Mouse (Mus musculus) brain, embryonic 18.5 days (tissue): ENCODE data around the gene Cinp.
A peak's percentile ranks its signal among the peaks of the same experiment; 100 is the strongest.

ENCODE experiments used
- DNase-seq: peaks from one replicate; pipeline ENCODE4 v3.0.0-alpha.2; 2012; ENCODE audit warnings: low read depth, low spot score

Gene Cinp

DNA sequence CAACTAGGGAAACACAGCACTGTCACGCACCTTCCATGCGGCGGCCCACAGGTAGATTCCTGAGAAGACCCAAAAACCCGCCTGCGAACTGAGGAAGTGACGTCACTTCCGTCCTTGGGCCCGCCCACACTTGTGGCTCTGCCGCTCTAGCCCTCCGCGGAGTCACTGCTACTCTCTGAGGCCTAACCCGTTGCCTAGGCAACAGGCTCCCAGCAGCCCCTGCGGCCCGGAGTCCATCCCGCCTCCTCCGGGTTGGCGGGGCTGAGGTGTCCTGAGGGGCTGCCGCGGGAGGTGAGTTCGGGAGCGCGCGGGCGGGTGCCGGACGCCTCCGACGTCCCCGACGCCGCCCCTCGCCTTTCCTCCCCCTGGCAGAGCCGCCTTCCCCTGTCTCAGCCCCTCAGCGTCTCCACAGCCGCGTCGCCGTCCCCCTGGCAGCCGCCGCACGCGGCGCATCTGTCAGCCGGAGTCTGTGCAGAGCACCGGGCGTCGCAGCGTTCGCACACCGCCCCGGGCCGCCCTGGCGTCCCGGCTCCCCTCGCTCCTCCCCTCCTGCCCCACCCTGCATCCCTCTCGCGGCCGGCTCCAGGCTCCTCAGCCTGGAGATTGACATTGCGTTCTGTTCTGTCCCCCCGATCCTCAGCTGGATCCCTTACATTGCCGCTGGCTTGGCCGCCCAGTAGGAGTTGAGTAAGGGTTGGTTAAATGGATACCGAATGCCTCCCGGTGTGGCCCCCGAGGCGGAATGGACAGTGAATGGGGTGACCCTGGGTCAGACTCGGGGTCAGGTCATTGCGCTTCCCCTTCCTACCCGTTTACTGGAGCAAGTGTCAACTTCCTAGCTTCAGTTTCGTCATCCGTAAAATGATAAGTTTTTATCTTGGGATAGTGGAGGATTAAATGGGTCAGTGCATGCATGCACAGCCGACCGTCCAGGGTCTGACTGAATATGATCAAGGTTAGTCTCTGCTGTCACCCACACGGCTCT lies at the start of gene Cinp, which contains the start of gene Tecpr2:
Cinp (minus strand) TSS at position 110 of the 985 bp plus-strand sequence.
Tecpr2 (plus strand) TSS at position 229 of the 985 bp plus-strand sequence.
- DNase-seq: peak; percentile 96

DNA sequence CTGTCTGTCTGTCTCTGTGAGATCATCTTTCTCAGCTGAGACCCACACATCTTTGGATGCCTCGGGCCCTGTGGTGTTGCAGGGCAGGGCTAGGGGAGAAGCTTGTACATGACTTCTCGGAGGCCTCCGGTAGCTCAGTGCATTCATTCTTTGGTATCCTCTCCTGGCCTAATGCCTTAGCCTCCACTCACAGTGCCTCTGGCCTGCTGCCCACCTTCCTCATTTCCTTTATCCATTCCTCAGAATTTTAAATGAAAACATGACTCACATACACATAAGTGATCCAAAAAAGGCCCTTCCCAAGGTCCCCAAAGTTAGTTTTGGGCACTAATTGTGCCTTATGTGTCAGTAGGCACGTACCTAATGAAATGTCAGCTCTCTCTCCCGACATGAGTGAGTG lies 48.6 kb upstream of the Cinp start:
- DNase-seq: no peak

DNA sequence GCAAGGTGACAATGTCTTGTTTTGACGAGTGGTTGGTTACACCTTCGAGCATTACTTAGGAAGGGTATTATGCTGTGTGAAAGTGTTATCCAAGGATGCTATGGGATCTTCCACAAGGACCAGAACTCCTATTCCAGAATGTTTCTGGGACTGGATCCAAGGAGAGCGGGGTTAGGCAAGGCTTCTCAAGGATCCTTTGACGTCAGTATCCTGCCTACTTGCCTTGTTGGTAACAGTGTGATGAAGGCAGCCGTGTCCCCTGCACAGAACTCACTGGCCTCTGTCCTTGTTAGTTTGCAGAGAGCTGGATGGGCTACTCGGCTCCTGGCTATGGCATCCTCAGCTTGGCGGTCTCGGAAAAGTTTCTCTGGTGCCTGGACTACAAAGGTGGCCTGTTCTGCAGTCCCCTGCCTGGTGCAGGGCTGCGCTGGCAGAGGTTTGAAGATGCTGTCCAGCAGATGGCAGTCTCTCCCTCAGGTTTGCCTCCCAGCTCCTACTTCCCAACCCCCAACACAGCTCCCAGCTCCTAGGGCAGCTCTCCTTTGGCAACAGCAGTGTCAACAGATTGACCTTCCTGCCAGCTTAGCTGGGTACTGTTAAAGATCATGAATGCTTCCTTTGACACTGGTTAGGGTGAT lies 47.2 kb upstream of the Cinp start:
- DNase-seq: peak; percentile 58

DNA sequence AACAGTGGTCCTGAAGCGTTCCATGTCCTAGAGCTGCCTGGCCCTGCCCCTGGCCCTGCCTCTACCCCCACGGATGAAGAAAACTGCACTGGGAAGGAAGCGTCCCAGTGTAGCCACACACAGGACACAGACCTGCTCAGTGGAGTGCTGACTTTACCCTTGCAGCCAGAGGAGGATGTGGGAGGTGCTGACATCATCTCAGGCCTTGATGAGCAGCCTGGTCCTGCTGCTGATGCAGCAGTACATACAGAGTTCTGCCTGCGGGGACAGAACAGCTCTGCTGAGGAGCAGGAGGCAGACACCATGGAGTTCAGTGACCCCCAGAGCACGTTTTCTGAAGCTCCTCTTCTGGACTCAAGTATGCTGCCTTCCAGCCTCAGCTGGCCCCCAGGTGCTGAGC lies 43.9 kb upstream of the Cinp start:
- DNase-seq: no peak

DNA sequence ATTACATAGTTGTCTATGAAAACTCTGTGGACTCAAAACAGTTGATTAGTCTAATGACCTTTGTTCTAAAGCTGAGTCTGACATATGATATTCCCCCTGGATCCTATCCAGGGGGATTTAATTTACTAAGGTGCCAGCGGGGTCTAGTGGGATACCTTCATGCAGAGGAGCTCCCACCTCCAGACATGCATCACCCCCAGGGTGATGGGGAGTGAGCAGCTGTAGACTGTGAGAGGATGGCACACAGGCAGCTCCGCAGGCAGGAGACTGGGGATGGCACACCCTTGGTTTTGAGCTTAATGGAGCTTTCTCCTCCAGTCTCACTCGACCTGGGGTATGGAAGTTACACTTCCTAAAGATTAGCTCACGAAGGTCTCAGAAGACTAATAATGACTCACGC lies 32.6 kb upstream of the Cinp start:
- no peak for DNase-seq

DNA sequence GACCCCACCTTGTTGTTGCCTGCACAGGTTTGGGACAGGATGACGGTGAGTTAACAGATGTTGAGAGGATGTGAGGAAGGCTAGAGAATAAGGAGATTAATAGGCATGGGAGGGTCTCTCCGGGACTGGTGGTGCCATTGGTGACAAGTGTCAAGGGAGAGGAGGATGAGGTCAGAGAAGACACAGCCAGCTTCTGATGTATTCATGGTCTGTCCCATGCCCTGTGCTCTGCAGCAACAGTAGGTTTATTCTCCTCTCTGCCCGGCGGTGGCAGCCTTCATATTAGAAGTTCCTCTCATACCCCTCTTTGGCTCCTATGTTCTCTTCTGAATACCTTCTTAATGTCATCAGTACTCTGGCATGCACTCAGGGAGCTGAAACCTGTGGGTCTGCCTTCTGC lies 31.3 kb upstream of the Cinp start:
- no peak for DNase-seq

DNA sequence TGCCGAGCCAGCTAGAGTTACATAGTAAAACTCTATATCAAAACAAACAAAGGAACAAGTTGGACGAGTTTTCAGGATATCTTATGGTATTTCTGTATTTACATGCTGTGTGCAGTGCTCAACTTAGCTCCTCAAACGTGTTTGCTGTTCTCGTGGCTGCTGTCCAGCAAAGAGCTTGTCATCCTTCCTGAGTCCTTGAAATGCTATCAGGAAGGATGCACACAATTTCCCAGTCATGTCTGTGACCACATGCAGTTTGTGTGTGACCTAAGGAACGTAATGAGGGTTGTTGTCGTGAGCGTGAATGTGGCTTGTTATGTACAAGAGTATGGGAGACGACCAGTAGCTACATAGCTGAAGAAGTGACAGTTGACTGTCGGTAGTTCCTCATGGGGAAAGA lies 26.8 kb upstream of the Cinp start:
- no peak for DNase-seq

DNA sequence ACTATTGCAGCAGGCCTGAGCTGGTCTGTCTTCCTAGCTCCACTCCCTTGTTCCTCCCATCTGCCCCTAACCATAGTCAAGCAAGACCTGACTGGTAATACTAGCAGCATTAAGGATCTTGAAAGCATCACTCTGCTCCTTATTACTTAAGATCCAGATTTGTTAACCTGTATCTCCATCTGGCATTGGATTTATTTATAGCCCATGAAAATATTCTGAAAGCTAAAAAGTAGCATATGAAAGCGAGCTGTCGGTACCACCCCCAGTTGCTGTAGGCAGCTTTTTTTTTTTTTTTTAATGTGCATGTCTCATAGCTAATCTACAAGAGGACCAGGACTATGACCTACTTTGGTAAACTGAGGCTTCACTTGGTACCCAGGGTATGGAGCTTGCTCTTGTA lies 21.0 kb upstream of the Cinp start:
- DNase-seq: no peak

DNA sequence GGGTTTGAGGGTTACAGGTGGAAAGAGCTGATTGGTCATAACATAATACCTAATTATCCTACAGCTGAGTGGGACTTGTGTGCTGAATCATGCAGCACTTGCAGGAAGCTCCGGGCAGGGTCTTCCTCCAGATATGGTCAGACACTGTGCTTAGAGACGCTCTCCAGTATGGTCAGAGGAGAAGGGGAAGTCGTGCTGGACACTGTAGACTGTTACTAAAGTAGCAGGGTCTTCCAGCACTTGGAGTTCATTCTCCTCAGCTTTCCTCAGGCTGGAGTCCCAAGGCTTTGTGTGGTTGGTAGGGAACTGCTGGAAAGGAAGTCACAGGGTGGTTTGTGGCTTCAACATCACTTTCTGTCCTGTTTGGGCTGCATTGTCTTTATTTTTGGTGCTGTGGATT lies 18.9 kb upstream of the Cinp start:
- DNase-seq: no peak

DNA sequence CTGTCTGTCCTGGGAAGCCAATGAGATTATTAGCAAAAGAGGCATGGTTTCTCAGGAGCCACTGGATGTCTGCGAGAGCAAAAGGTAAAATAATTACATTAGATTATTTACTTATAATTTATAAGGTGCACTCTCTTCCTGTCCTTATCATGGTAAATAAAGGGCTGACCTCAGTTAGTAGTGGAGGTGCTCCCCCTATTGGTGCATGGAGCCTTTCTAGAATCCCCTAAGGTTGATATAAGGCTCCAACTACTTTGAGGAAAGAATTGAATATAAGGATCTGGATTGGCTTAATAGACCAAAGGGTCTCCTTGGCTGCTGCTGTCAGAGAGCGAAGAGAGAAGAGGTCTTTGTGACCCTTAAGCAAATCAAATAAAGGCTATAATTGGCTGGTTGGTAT lies 14.6 kb upstream of the Cinp start:
- DNase-seq: no peak

DNA sequence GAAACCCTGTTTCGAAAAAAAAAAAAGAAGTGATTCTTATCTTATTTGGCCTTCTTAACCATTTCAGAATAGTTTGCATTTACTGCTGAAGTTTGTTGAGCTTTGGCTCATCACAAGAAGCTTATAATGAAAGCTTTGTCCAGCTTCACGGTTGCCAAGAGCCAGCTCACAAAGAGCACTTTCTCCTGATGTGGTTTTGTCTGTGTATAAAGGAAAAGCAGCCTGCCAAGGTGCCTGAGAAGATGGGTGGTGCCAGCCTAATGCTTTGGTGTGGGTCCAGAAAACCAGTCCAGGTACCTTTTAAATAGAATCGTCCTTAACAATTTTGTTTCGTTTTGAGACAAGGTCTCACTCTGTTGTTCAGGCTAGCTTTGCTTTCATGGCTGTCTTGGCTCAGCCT lies 13.2 kb upstream of the Cinp start:
- DNase-seq: no peak

DNA sequence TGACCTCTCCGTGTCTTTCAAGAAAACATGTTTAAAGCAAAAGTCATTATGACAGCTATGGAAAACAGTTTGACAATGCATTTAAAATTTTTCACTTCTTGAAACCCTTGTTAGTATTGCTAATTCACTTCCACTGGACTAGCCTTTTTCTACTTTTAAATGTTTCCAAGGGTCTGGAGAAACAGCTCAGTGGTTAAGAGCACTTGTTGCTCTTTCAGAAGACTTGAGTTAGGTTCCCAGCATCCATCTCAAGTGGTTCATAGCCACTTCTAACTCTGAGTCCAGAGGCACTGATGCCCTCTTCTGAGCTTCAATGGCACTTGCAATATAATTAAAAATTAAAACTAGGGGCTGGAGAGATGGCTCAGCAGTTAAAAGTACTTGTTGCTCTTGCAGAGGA lies 2.9 kb upstream of the Cinp start:
- DNase-seq: no peak

DNA sequence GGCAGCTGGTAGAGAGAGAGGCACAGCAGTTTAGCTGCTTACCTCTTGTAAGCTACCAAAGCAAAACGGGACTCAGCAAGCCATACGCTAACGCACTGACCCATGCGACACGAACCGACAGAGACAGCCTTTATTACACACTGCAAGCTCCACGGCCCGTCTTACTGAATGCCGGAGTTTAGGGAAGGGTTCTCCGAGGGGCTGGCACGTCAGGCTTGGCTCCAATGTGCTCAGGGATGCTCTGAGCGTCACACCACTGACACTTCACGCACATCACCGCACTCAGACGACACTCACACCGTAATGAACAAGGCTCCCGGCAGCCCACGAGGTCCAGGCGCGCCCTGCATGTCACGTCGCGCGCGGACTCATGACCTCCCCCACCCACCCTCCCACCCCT lies 339 bp downstream of the Cinp start:
- DNase-seq: no peak

DNA sequence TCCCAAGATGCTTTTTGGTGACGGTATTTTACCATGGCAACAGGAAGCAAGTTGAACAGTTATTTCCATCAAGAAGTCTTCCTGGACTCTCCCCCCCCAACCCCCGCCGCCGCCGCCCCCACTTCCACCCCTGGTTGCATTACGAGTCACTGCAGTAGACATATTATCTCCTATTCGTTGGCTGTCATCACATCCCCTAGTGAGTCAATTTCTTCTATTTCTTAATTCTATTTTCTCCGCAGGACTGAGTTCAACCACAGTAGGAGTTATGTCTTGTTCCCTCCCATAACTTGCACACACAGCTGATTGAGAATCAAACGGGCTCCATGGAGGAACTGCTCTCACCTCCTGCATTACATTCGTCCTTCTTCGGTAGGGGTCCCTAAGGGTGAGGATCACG lies 839 bp downstream of the Cinp start:
- no peak for DNase-seq

DNA sequence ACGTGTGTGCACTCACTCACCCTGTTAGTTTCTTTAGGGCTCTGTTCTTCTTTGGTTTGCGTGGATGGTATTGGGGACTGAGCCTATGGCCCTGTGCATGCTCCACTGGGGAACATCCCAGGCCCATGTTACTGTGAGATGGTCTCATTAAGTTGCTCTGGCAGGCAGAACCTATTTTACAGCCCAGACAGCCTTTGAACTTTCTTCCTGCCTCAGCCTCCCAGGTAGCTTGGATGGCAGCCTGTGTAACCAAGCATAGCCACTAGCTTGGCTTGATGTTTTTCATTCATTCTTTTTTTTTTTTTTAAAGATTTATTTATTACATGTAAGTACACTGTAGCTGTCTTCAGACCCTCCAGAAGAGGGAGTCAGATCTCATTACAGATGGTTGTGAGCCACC lies 3.7 kb downstream of the Cinp start:
- no peak for DNase-seq

DNA sequence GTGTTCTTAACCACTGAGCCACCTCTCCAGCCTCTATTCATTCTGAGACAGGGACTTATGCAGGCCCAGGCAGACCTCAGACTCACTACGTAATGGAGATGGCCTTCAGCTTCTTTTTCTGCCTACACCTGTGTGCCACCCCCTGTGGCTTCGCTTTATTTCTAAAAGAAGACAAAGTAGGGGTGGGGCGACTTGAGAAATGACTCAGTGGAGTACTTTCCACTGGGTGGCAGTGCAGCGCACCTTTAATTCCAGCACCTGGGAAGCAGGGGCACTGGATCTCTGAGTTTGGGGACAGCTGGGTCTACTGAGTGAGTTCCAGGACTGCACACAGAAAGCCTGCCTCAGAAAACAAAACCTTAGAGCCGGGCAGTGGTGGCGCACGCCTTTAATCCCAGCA lies 6.7 kb downstream of the Cinp start:
- no peak for DNase-seq

DNA sequence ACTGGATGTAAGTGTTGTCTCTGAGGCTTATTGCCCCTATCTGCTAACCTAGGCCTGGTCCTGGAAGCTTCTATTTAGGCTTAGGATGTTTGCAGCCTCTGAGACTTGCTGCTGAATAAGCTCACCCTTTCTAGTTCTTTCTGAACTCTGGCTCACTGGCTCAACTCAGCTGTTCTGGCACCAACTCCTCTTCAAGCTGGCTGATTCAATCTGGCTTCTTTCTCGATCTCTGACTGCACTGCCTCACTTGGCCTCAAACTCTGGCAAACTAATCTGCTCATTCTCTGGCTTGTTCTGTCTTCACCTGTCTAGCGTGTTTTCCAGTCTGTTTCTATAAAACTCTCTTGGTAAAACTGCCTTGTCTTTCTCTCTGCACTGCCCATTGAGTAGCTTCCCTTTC lies 13.6 kb downstream of the Cinp start:
- DNase-seq: no peak

DNA sequence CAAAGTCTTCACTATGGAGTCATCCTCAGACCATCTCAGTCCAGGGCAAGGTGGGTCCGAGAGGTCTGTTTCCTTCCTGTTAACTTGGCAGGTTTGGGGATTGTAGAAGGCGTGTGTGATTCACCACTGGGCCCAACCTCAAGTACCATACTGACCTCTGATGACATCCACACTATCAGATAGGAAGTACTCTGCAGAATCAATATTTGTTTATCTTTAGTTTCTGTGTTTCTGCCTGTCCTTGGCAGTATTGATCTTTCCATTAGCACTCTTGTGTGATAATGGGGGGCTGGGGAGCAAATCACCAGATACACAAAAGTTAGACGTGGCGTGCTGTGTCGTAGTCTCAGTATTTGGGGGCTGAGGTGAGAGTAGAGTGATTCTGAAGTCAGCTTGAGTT lies 17.7 kb downstream of the Cinp start:
- DNase-seq: no peak

DNA sequence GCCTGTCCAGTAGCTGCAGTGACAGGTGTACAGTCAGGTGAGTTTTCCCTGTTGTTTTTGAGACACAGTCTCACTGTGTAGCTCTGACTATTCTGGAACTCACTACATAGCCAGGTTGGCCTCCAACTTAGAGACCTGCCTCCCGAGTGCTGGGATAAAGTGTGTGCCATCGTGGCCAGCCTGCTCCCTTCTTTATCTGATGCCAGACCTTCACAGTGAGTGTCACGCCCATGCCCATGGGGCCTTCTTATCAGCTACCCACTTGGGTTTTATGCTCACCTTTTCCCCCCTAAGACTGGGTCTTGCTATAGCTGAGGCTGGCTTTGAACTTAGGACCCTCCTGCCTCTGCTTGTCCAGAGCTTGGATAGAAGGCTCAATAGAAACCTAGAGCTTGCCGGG lies 18.8 kb downstream of the Cinp start:
- DNase-seq: no peak

DNA sequence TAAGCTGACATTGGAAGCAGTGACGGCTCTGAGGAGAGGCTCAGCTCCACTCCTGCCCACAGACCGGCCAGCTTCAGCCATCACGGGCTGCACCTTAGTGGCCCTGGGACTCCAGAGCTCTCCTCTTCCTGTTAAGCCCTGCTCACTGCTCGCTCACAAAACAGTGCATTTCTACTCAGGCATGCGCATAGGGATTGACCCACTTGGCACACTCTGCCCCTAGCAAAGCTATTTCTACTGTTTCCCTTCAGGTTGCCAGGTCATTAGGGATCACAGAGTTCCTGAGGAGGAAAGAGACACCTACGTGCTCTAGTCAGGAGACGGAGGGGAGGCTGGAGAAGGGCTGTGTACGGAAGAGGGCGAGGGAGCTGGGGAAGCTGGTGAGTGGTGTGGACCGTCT lies 23.0 kb downstream of the Cinp start:
- no peak for DNase-seq

DNA sequence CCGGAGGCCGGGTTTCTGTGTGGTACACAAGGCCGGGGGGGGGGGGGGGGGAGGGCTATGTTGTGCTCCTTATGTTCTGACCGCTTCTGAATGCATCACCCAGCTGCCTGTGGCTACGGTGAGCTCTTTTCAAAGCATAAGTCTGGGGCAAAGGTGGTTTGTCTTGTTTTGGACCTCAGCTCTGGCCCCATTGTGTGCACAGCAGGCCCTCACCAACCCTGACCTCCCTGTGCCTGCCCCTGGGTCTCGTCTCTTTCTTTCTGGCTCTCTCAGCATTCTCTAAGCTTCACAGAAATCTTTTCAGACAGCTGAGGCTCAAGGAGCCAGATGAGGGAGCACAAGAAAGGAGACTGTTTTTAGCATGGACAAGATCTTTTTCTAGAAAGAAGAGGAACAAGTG lies 23.4 kb downstream of the Cinp start:
- no peak for DNase-seq

DNA sequence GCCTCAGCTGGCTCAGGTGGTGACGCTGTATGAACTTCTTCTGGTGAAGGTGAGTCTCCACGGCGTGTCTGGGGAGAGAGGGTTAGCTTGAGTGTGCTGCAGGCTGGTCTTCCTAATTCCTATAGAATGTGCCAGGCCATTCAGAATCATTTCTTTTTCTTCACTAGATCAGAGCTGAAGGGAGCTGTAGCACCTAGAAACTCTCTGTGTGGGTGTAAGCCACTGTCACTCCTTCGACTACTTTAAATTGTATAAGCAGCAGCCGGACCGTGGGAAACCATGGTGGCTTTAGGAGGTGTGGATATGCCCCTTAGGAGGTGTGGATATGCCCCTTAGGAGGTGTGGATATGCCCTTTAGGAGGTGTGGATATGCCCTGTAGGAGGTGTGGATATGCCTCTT lies 24.9 kb downstream of the Cinp start:
- DNase-seq: no peak

DNA sequence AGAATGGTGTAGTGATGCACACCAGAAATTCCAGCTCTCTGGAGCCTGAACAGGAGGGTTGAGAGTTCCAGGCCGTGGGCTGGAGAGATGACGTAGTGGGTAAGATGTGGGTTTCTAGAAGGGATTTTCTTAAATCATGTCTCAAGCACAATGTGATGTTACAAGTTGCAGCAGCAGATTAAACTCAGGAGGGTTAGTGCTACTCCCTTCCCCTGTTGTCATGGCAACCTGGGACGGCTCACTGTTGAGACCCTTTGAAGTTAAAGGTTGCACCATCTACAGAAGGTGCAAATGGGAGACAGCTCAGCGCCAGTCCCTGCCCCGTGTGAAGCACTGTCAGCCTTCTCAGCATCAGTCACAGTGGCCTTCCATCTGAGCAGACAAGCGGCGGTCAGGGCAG lies 27.7 kb downstream of the Cinp start:
- DNase-seq: no peak
